14 mouse cellular contexts compared by ENCODE assay signal in genomic region chr2:154700177-154700576, GRCm38 (mm10).
"Had no signal": no experiment of that assay in that cellular context is flagged by ENCODE, and none has a peak within 500 bp of the region (broad histone marks: within the 10 kb centered on the region; RNA-seq: fewer than 3 reads in every experiment).

No protein-coding gene starts in this region.

- DNase-seq: lung, adult 18-20 months; lung, embryonic 14.5 days; lung, postnatal 10 days; lung, postnatal 4 days; midbrain, embryonic 14.5 days; retina, postnatal 1 day; right cerebral cortex, adult 18-20 months; right cerebral cortex, postnatal 25 days; right cerebral cortex, postnatal 4 days; spleen, adult 18-20 months; thymus, adult 18-20 months; thymus, postnatal 14 days; thymus, postnatal 36 days had no signal

- ATAC-seq: midbrain, embryonic 16.5 days had no signal
